Mouse (Mus musculus): Measurements from ENCODE around the gene Plxnd1. TPM values are rescaled to one million over a fixed set of nuclear protein-coding genes. Genes with fewer than 3 reads are reported as not detected.
A peak's percentile ranks its signal among the peaks of the same experiment; 100 is the strongest.

Plxnd1 gene
- polyA plus RNA-seq, 1 experiment from 2014 or later = 19.7 TPM

DNA sequence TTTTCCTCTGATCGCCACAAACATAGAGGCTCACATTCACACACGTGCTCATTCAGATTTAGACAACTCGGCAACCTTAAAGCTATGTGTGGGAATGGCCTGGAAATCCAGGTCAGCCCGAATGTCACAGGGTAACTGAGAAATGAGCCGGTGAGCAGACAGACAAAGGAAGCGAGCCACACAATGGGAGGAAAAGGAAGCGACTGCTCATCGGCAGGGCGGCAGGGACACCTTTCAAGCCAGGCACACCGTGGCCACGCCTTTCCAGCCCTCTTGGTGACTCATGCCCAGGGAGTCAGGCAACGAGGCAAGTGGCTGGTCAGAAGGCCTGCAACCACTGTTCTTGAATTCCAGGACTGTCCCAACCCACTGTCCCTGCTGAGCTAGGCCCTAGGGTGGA is 14.6 kb upstream of the Plxnd1 start:
- no peaks in the 10 kb centered on the region for H3K27me3 ChIP-seq
- ATAC-seq = no peak
- H3K4me1 ChIP-seq = no peaks in the 10 kb centered on the region
- no peak overlapping the region for H3K4me2 ChIP-seq
- no peaks in the 10 kb centered on the region for H3K36me3 ChIP-seq (ENCODE audit: poor library complexity, severe bottlenecking)
- no peak overlapping the region for H3K27ac ChIP-seq
- H3K9ac ChIP-seq = no peak overlapping the region
- no peak overlapping the region for H3K4me3 ChIP-seq
- 49% methylated on average over 12 of the region's 12 CpGs for WGBS
- no peaks in the 10 kb centered on the region for H3K9me3 ChIP-seq (replicated peaks)

DNA sequence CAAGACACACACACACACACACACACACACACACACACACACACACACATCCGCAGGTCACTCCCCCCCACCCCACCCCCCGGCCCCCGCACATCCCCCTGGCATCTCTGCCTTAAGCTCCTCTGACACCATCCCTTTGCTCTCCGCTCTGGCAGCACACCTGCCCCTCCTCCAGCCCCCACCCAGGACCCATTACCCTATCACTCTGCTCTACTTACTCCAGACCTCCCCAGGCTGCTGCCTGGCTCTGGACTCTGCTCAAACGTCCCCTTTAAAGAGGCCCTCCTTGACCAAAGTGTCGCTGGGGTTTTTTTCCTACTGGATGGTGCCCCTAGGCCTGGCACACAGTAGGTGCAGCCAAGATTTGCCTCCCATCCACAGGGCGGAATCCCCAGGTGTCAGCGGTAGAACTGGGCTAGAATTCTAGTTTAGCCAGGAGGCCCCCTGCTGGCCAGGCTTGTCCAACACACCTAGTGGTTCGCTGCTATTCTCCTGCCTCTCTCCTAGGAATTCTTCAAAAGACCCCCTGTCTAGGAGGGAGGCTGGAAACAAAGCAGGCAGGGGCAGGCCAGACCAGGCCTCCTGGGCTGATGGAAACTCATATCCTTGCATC is 12.9 kb upstream of the Plxnd1 start:
- 17% methylated on average over 9 of the region's 9 CpGs for WGBS
- Histone ChIP-seq H3K27me3 (no peaks in the 10 kb centered on the region), H3K36me3 (ENCODE audit: poor library complexity, severe bottlenecking) (no peaks in the 10 kb centered on the region), H3K9ac (no peak overlapping the region), H3K9me3 (replicated peaks) (no peaks in the 10 kb centered on the region), H3K4me3 (no peak overlapping the region), H3K4me1 (no peaks in the 10 kb centered on the region), H3K27ac (no peak overlapping the region), H3K4me2 (no peak overlapping the region)
- ATAC-seq = peak; percentile 37; the same call in 1 of the 2 replicates

DNA sequence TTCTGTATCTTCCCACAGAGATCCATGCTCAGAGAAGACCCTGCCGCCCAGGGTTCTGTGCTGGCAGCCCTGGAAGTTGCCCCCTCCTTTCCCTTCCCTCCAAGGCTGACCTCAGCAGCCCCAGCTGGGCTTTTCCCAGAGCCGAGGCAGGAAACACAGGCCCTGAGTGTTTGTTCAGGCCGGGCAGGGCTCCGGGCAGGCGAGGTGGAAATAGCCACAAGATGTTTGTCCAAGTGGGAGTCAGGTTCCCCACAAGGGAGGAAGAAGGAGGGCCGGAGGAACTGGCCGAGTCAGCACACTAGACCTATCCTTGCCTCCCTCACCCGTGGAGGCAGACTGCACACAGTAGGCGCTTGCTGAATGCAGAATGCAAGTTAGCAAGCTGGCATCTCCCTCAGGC is 11.9 kb upstream of the Plxnd1 start:
- no peaks in the 10 kb centered on the region for H3K9me3 ChIP-seq (replicated peaks)
- ATAC-seq = no peak
- H3K27ac ChIP-seq = no peak overlapping the region
- 54% methylated on average over 9 of the region's 9 CpGs for WGBS
- no peaks in the 10 kb centered on the region for H3K27me3 ChIP-seq
- no peaks in the 10 kb centered on the region for H3K36me3 ChIP-seq (ENCODE audit: poor library complexity, severe bottlenecking)
- H3K4me3 ChIP-seq = no peak overlapping the region
- no peaks in the 10 kb centered on the region for H3K4me1 ChIP-seq
- 0 out of 2 replicates have a peak overlapping the region, but pooled peaks have one; percentile 8 for H3K9ac ChIP-seq
- H3K4me2 ChIP-seq = no peak overlapping the region

DNA sequence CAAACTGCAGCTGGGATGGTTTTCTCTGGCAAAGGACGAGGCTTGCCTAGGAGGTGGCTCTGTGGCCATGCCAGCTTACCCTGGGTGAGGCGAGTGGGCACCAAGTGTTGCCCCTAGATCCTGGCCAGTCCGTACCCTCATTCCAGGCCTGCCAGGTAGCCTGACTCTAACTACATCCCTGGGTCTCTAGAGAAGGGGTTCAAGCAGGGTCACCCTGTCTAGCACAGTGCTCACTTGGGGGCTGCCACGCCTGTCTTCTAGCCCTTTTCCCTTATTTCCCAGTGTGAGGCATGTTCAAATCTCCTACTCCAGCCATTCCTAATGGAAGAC is 11.1 kb upstream of the Plxnd1 start:
- Histone ChIP-seq H3K4me3 (no peak overlapping the region), H3K27ac (peak overlapping the region; percentile 19), H3K4me1 (no peaks in the 10 kb centered on the region), H3K9ac (no peak overlapping the region), H3K27me3 (no peaks in the 10 kb centered on the region), H3K36me3 (ENCODE audit: poor library complexity, severe bottlenecking) (no peaks in the 10 kb centered on the region), H3K9me3 (replicated peaks) (no peaks in the 10 kb centered on the region), H3K4me2 (no peak overlapping the region)
- no peak for ATAC-seq
- WGBS = 77% methylated on average over 4 of the region's 4 CpGs

DNA sequence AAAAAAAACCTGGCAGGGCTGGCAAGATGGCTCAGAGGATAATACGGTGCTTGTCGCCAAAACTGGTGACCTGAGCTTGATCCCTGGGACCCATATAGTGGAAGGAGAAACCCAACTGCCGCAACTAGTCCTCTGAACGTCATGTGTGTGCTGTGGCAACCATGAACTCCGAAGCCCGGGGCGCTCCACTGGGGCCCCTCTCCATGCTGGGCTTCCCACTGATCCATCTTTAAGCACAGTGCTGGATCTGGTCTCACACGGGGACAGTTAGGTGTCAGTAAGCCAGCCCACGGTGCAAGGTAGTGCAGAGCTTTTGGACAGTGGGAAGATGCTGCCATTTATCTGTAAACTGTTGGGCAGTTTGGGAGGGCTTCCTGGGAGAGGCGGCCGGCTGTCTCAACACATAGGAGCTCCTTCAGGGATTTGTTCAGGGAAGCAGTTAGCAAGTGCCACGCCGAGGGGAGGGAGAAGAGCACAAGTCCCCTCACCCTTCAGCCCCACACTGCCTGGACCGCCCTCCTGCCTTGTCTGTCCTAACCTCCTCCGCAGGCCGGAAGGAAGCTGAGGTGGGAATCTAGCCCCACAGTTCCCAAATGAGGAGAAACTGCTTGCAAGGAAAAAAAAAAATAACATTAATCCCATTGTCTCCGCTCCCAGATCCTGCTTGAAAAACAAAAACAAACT is 10.6 kb upstream of the Plxnd1 start:
- no peak for ATAC-seq
- 75% methylated on average over 17 of the region's 17 CpGs for WGBS
- H3K27ac ChIP-seq = no peak overlapping the region; the same call in 1 of the 2 replicates
- no peaks in the 10 kb centered on the region for H3K9me3 ChIP-seq (replicated peaks)
- H3K4me2 ChIP-seq = no peak overlapping the region
- no peak overlapping the region for H3K4me3 ChIP-seq
- H3K9ac ChIP-seq = no peak overlapping the region
- no peaks in the 10 kb centered on the region for H3K4me1 ChIP-seq
- H3K27me3 ChIP-seq = no peaks in the 10 kb centered on the region
- H3K36me3 ChIP-seq (ENCODE audit: poor library complexity, severe bottlenecking) = no peaks in the 10 kb centered on the region

DNA sequence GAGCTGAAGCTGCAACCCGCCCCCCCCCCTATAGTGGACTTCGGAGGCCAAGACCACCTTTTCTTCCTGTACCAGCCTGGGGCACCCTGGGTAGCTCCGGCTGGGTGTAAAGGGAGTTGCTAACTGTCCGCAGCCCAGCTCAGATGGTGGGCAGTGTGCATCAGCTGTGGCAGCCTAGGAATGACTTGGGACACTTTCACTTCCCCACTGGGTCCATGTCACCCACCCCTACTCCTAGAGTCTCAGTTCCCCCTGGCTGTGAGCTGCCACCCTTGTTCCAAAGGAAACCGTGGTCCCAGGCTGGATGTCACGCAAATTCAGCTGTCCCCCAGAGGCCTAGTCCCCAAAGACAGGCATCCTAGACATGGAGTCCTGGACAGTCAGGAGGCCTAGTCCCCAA is 9.9 kb upstream of the Plxnd1 start:
- 89% methylated on average over 5 of the region's 6 CpGs for WGBS
- no peak overlapping the region for H3K9ac ChIP-seq
- H3K9me3 ChIP-seq (replicated peaks) = no peaks in the 10 kb centered on the region
- H3K36me3 ChIP-seq (ENCODE audit: poor library complexity, severe bottlenecking) = no peaks in the 10 kb centered on the region
- ATAC-seq = no peak
- no peak overlapping the region for H3K27ac ChIP-seq
- H3K4me3 ChIP-seq = no peak overlapping the region
- H3K4me1 ChIP-seq = no peaks in the 10 kb centered on the region
- no peak overlapping the region for H3K4me2 ChIP-seq
- no peaks in the 10 kb centered on the region for H3K27me3 ChIP-seq

DNA sequence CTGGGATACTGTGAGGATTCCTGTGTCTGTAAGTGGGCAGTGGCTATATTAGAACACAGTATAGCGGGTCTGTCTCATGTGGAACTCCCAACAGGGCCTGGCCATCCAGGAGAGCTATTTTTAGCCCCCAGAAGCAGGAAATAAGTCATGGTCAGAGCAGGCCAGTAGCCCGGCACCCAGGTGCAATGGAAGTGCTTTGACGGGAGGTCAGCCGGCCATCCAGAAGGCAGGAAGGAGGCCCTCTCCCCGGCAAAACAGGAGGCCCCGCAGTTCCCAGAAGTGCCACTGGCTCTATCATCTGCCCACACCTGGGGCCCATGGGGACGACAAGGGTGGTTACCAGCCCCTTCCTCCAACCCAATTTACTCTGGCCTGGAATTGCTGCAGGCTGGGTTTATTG is 9.3 kb upstream of the Plxnd1 start:
- Histone ChIP-seq H3K27ac (no peak overlapping the region), H3K27me3 (no peaks in the 10 kb centered on the region), H3K9ac (no peak overlapping the region), H3K4me3 (no peak overlapping the region), H3K9me3 (replicated peaks) (no peaks in the 10 kb centered on the region), H3K4me1 (no peaks in the 10 kb centered on the region), H3K4me2 (no peak overlapping the region), H3K36me3 (ENCODE audit: poor library complexity, severe bottlenecking) (no peaks in the 10 kb centered on the region)
- ATAC-seq = no peak
- WGBS = 69% methylated on average over 7 of the region's 7 CpGs

DNA sequence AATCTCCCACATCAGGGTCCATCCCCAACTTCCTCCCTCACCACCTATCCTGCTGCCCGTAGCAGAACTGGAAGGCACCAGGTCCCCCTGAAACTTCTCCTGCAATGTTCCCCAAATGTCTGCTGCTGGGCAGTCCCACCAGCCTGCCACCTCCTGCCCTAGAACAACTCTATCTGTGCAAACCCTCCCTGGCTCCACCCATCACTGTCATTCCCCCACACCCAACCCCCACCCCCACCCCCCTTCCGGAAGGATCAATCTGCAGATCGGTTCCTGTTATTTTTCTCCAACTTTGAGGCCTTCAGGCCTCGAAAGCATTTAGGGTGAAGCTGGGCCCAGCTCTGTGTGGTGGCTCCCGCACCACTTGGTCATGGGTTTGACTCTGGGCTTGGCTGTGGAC is 8.7 kb upstream of the Plxnd1 start:
- no peak for ATAC-seq
- no peak overlapping the region for H3K4me3 ChIP-seq
- H3K27me3 ChIP-seq = no peaks in the 10 kb centered on the region
- no peak overlapping the region for H3K9ac ChIP-seq
- H3K9me3 ChIP-seq (replicated peaks) = no peaks in the 10 kb centered on the region
- no peak overlapping the region for H3K27ac ChIP-seq
- H3K4me2 ChIP-seq = no peak overlapping the region
- no peaks in the 10 kb centered on the region for H3K4me1 ChIP-seq
- 74% methylated on average over 5 of the region's 5 CpGs for WGBS
- no peaks in the 10 kb centered on the region for H3K36me3 ChIP-seq (ENCODE audit: poor library complexity, severe bottlenecking)

DNA sequence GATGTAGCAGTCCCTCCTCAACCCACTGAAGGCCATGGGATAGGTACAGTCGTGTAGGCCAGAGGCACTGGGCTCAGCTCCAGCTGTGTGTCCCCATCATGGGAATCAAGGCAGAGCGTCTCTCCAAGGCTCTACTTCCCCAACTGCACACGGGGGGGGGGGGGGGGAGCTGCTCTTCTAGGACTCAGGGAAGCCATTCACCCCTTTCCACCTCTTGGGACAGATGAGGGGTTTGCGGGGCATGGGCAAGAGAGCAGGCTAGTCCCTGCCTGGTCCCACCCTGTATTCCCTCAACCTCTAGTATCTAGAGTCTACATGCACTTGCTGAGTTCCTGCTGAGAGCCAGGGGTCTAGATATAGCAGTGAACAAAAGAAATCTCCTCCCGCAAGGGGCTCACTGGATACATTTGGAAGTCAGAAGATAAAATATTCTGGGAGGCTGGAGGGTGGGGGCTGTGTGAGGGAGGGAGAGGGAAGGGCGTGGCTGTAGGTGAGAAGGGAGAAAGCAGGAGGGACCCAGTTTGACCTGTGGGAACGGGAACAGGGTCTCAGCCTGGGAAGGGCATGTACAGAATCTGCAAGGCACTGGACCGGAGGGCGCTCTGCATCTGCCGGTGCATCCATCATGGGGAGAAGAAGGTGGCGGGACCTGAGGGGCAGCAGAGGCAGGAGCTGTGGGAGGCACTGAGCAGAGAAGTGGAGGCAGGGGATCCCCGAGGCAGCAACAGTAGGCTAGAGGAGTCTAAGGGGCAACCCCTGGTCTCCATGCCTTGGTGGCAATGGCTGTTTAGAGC is 7.7 kb upstream of the Plxnd1 start:
- WGBS = 70% methylated on average over 12 of the region's 12 CpGs
- ATAC-seq = no peak

DNA sequence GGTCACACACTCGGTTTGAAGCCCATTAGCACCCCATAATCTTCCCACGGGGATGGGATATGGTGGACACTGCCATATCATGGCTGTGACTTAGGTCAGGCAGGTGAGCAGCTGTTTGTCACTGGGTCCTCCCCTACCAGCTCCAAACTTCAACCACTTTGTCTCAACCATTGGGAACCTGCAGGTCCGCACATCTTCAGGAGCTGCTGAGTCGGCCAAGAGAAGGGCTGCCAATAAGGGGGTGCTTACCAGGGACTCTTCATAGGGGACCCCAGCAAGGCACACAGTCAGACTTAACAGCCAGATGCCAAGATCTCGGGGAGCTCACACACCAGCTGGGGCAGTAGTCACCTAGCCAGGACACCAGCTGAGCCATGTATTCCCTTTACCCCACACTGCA is 6.0 kb upstream of the Plxnd1 start:
- 87% methylated on average over 5 of the region's 5 CpGs for whole genome bisulfite sequencing
- Histone ChIP-seq H3K9ac (no peak overlapping the region), H3K4me1 (no peaks in the 10 kb centered on the region), H3K27ac (no peak overlapping the region), H3K9me3 (replicated peaks) (no peaks in the 10 kb centered on the region), H3K4me3 (no peak overlapping the region), H3K27me3 (peaks cover 6% of the 10 kb centered on the region; the same call in 1 of the 2 replicates), H3K4me2 (no peak overlapping the region), H3K36me3 (ENCODE audit: poor library complexity, severe bottlenecking) (no peaks in the 10 kb centered on the region)
- ATAC-seq = no peak

More for the DNA sequence above, 7.7 kb upstream of the Plxnd1 start:
- H3K4me2 ChIP-seq = no peak overlapping the region
- H3K4me1 ChIP-seq = no peaks in the 10 kb centered on the region
- no peaks in the 10 kb centered on the region for H3K27me3 ChIP-seq
- no peaks in the 10 kb centered on the region for H3K9me3 ChIP-seq (replicated peaks)
- no peak overlapping the region for H3K27ac ChIP-seq
- no peak overlapping the region for H3K4me3 ChIP-seq
- H3K36me3 ChIP-seq (ENCODE audit: poor library complexity, severe bottlenecking) = no peaks in the 10 kb centered on the region
- H3K9ac ChIP-seq = no peak overlapping the region

DNA sequence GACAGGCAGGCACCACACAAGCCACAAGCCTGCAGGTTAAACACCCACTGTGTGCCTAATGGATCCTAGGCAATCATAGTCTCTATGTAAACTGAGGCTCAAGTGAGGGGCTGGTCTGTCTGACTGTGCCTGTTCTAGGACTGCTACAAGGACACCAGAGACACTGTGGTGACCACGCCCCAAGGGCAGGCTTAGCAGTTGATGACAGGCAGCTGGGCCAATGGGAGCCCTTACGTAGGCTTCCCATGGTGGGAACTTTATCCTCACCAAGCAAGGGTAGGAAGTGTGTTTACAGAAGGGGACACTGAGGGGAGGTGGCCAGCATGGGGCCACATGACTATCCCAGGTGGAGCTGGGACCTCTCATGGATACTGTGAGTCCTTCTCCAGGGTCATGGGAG is 4.4 kb upstream of the Plxnd1 start:
- Histone ChIP-seq H3K9ac (no peak overlapping the region), H3K4me3 (no peak overlapping the region), H3K9me3 (replicated peaks) (no peaks in the 10 kb centered on the region), H3K4me2 (no peak overlapping the region), H3K27ac (no peak overlapping the region), H3K36me3 (ENCODE audit: poor library complexity, severe bottlenecking) (no peaks in the 10 kb centered on the region), H3K4me1 (peaks cover 3% of the 10 kb centered on the region), H3K27me3 (peaks cover 13% of the 10 kb centered on the region)
- ATAC-seq = no peak
- 90% methylated on average over 2 of the region's 2 CpGs for WGBS

DNA sequence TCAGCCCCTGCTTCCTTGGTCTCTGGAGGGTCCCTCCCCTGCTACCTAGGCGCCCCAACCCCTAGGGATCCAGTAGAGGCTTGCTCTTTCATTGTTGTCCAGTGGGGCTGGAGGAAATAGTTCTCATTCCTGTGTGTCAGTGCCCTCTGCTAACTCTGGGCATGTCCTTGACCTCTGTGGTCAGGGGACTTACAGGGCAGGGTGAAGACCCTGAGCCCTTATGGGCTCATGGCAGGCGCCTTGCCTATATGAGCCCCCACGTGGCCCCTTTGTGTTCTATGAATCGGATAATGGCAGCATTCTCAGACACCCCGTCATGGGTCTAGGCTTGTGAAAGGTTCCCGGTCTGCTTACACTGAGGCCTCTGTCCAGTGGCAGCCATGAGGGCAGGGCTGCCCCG is 4.0 kb upstream of the Plxnd1 start:
- Histone ChIP-seq H3K4me3 (no peak overlapping the region), H3K36me3 (ENCODE audit: poor library complexity, severe bottlenecking) (no peaks in the 10 kb centered on the region), H3K9me3 (replicated peaks) (no peaks in the 10 kb centered on the region), H3K9ac (no peak overlapping the region), H3K27me3 (peaks cover 18% of the 10 kb centered on the region), H3K27ac (no peak overlapping the region), H3K4me2 (no peak overlapping the region), H3K4me1 (peaks cover 8% of the 10 kb centered on the region)
- no peak for ATAC-seq
- 82% methylated on average over 7 of the region's 7 CpGs for WGBS
